Mouse (Mus musculus): Measurements from ENCODE around the gene Foxn3. TPM values are rescaled to one million over a fixed set of nuclear protein-coding genes. Genes with fewer than 3 reads are reported as not detected.

Gene Foxn3
- total RNA-seq, 2 experiments from 2014 or later: 52.6 to 89.1 TPM

GRCm38 (mm10) chr12:99254436-99254835, 308.9 kb downstream of the Foxn3 start:
- no peak for DNase-seq

GRCm38 (mm10) chr12:99253562-99253961, 309.8 kb downstream of the Foxn3 start:
- DNase-seq: no peak

- DNase-seq: no peak
These were observed 314.8 kb downstream of the Foxn3 start for GRCm38 (mm10) chr12:99248606-99249005.

GRCm38 (mm10) chr12:99247939-99248338, 315.4 kb downstream of the Foxn3 start:
- no peak for DNase-seq

GRCm38 (mm10) chr12:99246984-99247746, 316.2 kb downstream of the Foxn3 start:
- DNase-seq: no peak

- no peak for DNase-seq
These were observed 318.7 kb downstream of the Foxn3 start for GRCm38 (mm10) chr12:99244673-99245072.

- DNase-seq: no peak
These were observed 319.1 kb downstream of the Foxn3 start for GRCm38 (mm10) chr12:99244264-99244663.

- DNase-seq: no peak
These were observed 320.1 kb downstream of the Foxn3 start for GRCm38 (mm10) chr12:99243316-99243715.

- DNase-seq: peak in 1 of 2 experiments; percentile 28
These were observed 323.1 kb downstream of the Foxn3 start for GRCm38 (mm10) chr12:99240185-99240726.

- no peak for DNase-seq
These were observed 323.6 kb downstream of the Foxn3 start for GRCm38 (mm10) chr12:99239735-99240134.

- DNase-seq: no peak
These were observed 325.9 kb downstream of the Foxn3 start for GRCm38 (mm10) chr12:99237497-99237896.

GRCm38 (mm10) chr12:99234346-99234745, 329.0 kb downstream of the Foxn3 start:
- peak in 1 of 2 experiments; percentile 25 for DNase-seq

GRCm38 (mm10) chr12:99233386-99233785, 330.0 kb downstream of the Foxn3 start:
- DNase-seq: no peak

GRCm38 (mm10) chr12:99232478-99232877, 330.9 kb downstream of the Foxn3 start:
- no peak for DNase-seq

- DNase-seq: no peak
These were observed 332.1 kb downstream of the Foxn3 start for GRCm38 (mm10) chr12:99231321-99231720.

- DNase-seq: no peak
These were observed 332.7 kb downstream of the Foxn3 start for GRCm38 (mm10) chr12:99230783-99231048.

GRCm38 (mm10) chr12:99229973-99230782, 333.2 kb downstream of the Foxn3 start:
- no peak for DNase-seq

GRCm38 (mm10) chr12:99227313-99227952, 335.9 kb downstream of the Foxn3 start:
- no peak for DNase-seq

GRCm38 (mm10) chr12:99224863-99225603, 338.3 kb downstream of the Foxn3 start:
- DNase-seq: no peak

GRCm38 (mm10) chr12:99221087-99221846, 342.1 kb downstream of the Foxn3 start:
- DNase-seq: no peak

GRCm38 (mm10) chr12:99220333-99220732, 343.0 kb downstream of the Foxn3 start:
- peak in 1 of 2 experiments; percentile 37 for DNase-seq
